In the genomic region with DNA sequence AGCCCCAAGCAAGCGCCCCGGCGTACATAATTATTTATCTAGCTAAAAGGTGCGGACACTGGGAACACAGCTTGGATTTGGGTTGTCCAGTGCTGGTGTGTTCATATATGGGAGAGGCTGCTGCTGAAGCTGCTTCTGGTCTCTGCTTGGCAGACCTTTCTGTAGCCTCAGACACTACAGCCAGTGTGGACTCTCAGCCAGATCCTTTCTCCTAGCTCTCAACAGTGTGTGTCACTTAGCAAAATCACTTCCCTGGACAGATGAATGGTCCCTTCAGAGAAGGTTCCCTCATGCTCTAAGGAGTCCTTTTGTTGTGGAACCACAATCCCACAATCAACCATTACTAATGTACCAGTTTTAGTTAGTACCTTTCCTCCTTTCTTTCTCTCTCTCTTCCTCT, we compare ENCODE assay signal across 12 mouse cellular contexts. TPM values are rescaled to one million over a fixed set of nuclear protein-coding genes. Genes with fewer than 3 reads are reported as not detected.
DNase-seq lines count a peak whose midpoint lies in the region; ATAC-seq and TF ChIP-seq lines count a peak whose summit lies in the region.
"Had no signal": no experiment of that assay in that cellular context is flagged by ENCODE, and none has a peak within 500 bp of the region (broad histone marks: within the 10 kb centered on the region; RNA-seq: fewer than 3 reads in every experiment).

No protein-coding gene starts in this region.

- peaks cover 0 to 9% of the 10 kb centered on the region in 2 experiments; a peak in 2 of 4 replicates for H3K4me1 ChIP-seq in CH12.LX (ENCODE audit: control insufficient read depth in 1 of 2, insufficient read depth in 2 of 2)
- peaks cover 8% of the 10 kb centered on the region; the same call in 1 of the 2 replicates for H3K4me1 ChIP-seq in forebrain, embryonic 15.5 days
- H3K4me1 ChIP-seq in midbrain, embryonic 12.5 days: peaks cover 10% of the 10 kb centered on the region
- no peaks in the 10 kb centered on the region for H3K4me1 ChIP-seq in heart, adult 2 months (ENCODE audit: control insufficient read depth, insufficient read depth, low read length)
- H3K4me1 ChIP-seq: embryonic facial prominence, embryonic 13.5 days; heart, embryonic 13.5 days had no signal

- H3K9ac ChIP-seq in CH12.LX (ENCODE audit: insufficient read depth, low read depth): no peak overlapping the region
- no peak overlapping the region for H3K9ac ChIP-seq in forebrain, embryonic 15.5 days (replicated peaks)
- H3K9ac ChIP-seq in midbrain, embryonic 12.5 days (replicated peaks): no peak overlapping the region
- H3K9ac ChIP-seq in heart, adult 2 months (ENCODE audit: low read depth, low read length): no peak overlapping the region
- H3K9ac ChIP-seq: embryonic facial prominence, embryonic 13.5 days; heart, embryonic 13.5 days; liver, embryonic 12.5 days had no signal

- TF ChIP-seq EP300 in CH12.LX (IDR thresholded peaks at IDR 0.05; ENCODE audit: low read length): no peak
- no peak for TF ChIP-seq EP300 in heart, adult 2 months (IDR thresholded peaks at IDR 0.05; ENCODE audit: insufficient read depth, low read depth, low read length)

- peak overlapping the region; percentile 83; the same call in 1 of the 2 replicates for H3K4me2 ChIP-seq in CH12.LX (ENCODE audit: insufficient read depth, low read depth, poor library complexity, severe bottlenecking)
- no peak overlapping the region for H3K4me2 ChIP-seq in forebrain, embryonic 15.5 days (replicated peaks)
- no peak overlapping the region for H3K4me2 ChIP-seq in midbrain, embryonic 12.5 days (replicated peaks)
- H3K4me2 ChIP-seq: embryonic facial prominence, embryonic 13.5 days; heart, embryonic 13.5 days; liver, embryonic 12.5 days had no signal

- no peak for TF ChIP-seq CTCF in CH12.LX (conservative IDR thresholded peaks at IDR 0.05 in 1 of 2, IDR thresholded peaks at IDR 0.05 in 1 of 2; ENCODE audit: low read depth in 2 of 2, low read length in 2 of 2)
- no peak for TF ChIP-seq CTCF in heart, adult 2 months (IDR thresholded peaks at IDR 0.05)

- WGBS in forebrain, embryonic 15.5 days: 41% methylated on average over 4 of the region's 4 CpGs
- WGBS in midbrain, embryonic 12.5 days: 34% methylated on average over 4 of the region's 4 CpGs
- WGBS in heart, adult 2 months: 84% methylated on average over 4 of the region's 4 CpGs

- no peaks in the 10 kb centered on the region for H3K36me3 ChIP-seq in CH12.LX (replicated peaks in 1 of 2; ENCODE audit: control insufficient read depth in 1 of 2, insufficient read depth in 1 of 2, low read length in 1 of 2)
- no peaks in the 10 kb centered on the region for H3K36me3 ChIP-seq in forebrain, embryonic 15.5 days
- H3K36me3 ChIP-seq in midbrain, embryonic 12.5 days: no peaks in the 10 kb centered on the region
- no peaks in the 10 kb centered on the region for H3K36me3 ChIP-seq in heart, adult 2 months (ENCODE audit: control insufficient read depth, insufficient read depth, low read length)
- H3K36me3 ChIP-seq: embryonic facial prominence, embryonic 13.5 days; heart, embryonic 13.5 days; liver, embryonic 12.5 days had no signal

- dilution Hi-C loops in CH12.LX (cut with MboI; ENCODE audit: extremely low pct_ligation_motif_present, extremely low pct_unique_long_range_greater_than_20kb, low sequenced_read_pairs): no loop called here

- no peaks in the 10 kb centered on the region for H3K9me3 ChIP-seq in CH12.LX (replicated peaks; ENCODE audit: low read length)
- no peaks in the 10 kb centered on the region for H3K9me3 ChIP-seq in forebrain, embryonic 15.5 days
- H3K9me3 ChIP-seq in midbrain, embryonic 12.5 days: no peaks in the 10 kb centered on the region
- H3K9me3 ChIP-seq: embryonic facial prominence, embryonic 13.5 days; heart, embryonic 13.5 days; liver, embryonic 12.5 days had no signal

- no peaks in the 10 kb centered on the region for H3K79me2 ChIP-seq in CH12.LX (replicated peaks; ENCODE audit: control insufficient read depth, extremely low read depth, insufficient read depth, poor library complexity, severe bottlenecking)
- H3K79me2 ChIP-seq in heart, adult 2 months (replicated peaks; ENCODE audit: control insufficient read depth, insufficient read depth, low read length): no peaks in the 10 kb centered on the region

- no peak for TF ChIP-seq POLR2A in CH12.LX (IDR thresholded peaks at IDR 0.05; ENCODE audit: low read depth, low read length)
- TF ChIP-seq POLR2A in heart, adult 2 months (IDR thresholded peaks at IDR 0.05; ENCODE audit: insufficient read depth, low read depth, low read length): no peak

- no peaks in the 10 kb centered on the region for H3K27me3 ChIP-seq in CH12.LX (replicated peaks)
- peaks cover 3% of the 10 kb centered on the region; the same call in 1 of the 2 replicates for H3K27me3 ChIP-seq in forebrain, embryonic 15.5 days
- H3K27me3 ChIP-seq in midbrain, embryonic 12.5 days: peaks cover 92% of the 10 kb centered on the region
- no peaks in the 10 kb centered on the region for H3K27me3 ChIP-seq in heart, adult 2 months (ENCODE audit: control insufficient read depth, insufficient read depth, low read length)
- H3K27me3 ChIP-seq: Patski had no signal

- H3K4me3 ChIP-seq in CH12.LX (replicated peaks in 1 of 3; ENCODE audit: low read depth in 2 of 3, low read length in 2 of 3, poor library complexity in 1 of 3): no peak overlapping the region
- H3K4me3 ChIP-seq in forebrain, embryonic 15.5 days: no peak overlapping the region
- H3K4me3 ChIP-seq in midbrain, embryonic 12.5 days: no peak overlapping the region
- H3K4me3 ChIP-seq in heart, adult 2 months: no peak overlapping the region
- H3K4me3 ChIP-seq: embryonic facial prominence, embryonic 13.5 days; heart, embryonic 13.5 days; liver, embryonic 12.5 days had no signal

- ATAC-seq in forebrain, embryonic 15.5 days (replicated peaks): peak; percentile 72
- 0 out of 2 replicates have a peak, but pooled peaks have one; percentile 39 for ATAC-seq in midbrain, embryonic 12.5 days (ENCODE audit: low FRiP score, low read depth)

- in situ Hi-C loops in CH12.LX (cut with MboI; ENCODE audit: low pct_ligation_motif_present, low pct_unique_long_range_greater_than_20kb, low sequenced_read_pairs): loop anchor here (25.0 kb wide), 1 partner anchor 178 kb away; no protein-coding TSS in a partner anchor

- intact Hi-C loops in heart, adult 2 months (cut with DNase I): no loop called here

- DNase-seq in CH12.LX (ENCODE audit: extremely low read depth): no peak
- DNase-seq in MEL-GATA-1-ER (ENCODE audit: extremely low read depth, low read depth): peak; percentile 30
- no peak for DNase-seq in spleen, postnatal 10 days (ENCODE audit: low spot score in 2 of 2)
- no peak for DNase-seq in heart, adult 2 months
- DNase-seq in gastrocnemius, adult 8-10 months (ENCODE audit: low spot score in 2 of 2): no peak
- DNase-seq: gastrocnemius, postnatal 10 days had no signal

- no peak for TF ChIP-seq RAD21 in CH12.LX (IDR thresholded peaks at IDR 0.05; ENCODE audit: low read depth, low read length)

- H3K27ac ChIP-seq in CH12.LX (ENCODE audit: insufficient read depth, low read depth): no peak overlapping the region
- H3K27ac ChIP-seq in forebrain, embryonic 15.5 days (replicated peaks): peak overlapping the region; percentile 71
- no peak overlapping the region for H3K27ac ChIP-seq in midbrain, embryonic 12.5 days (replicated peaks)
- no peak overlapping the region for H3K27ac ChIP-seq in heart, adult 2 months
- H3K27ac ChIP-seq: embryonic facial prominence, embryonic 13.5 days; heart, embryonic 13.5 days; liver, embryonic 12.5 days had no signal

TF ChIP-seq in CH12.LX, 34 proteins besides CTCF, POLR2A, EP300 and RAD21:
- TF ChIP-seq PAX5 (IDR thresholded peaks at IDR 0.05; ENCODE audit: low read length) (no peak), SMC3 (IDR thresholded peaks at IDR 0.05; ENCODE audit: low read depth, low read length) (no peak), NRF1 (IDR thresholded peaks at IDR 0.05; ENCODE audit: low read depth, low read length) (no peak), IRF4 (IDR thresholded peaks at IDR 0.05; ENCODE audit: low read depth, low read length) (no peak), GABPA (IDR thresholded peaks at IDR 0.05; ENCODE audit: insufficient replicate concordance, low read depth, low read length) (no peak), ELF1 (IDR thresholded peaks at IDR 0.05; ENCODE audit: low read depth, low read length) (no peak), USF2 (conservative IDR thresholded peaks at IDR 0.05; ENCODE audit: low read depth, low read length) (no peak), BHLHE40 (IDR thresholded peaks at IDR 0.05; ENCODE audit: low read depth, low read length) (no peak), MAFK (IDR thresholded peaks at IDR 0.05; ENCODE audit: insufficient replicate concordance, low read length) (no peak), TCF12 (IDR thresholded peaks at IDR 0.05; ENCODE audit: low read depth, low read length) (no peak)

RNA-seq across cellular contexts. Expression of gene Alpk1, which starts 21.5 kb away (rescaled TPM):
- total RNA-seq in CH12.LX (2012; rRNA removed) (1.3 and 1.8 TPM in 2 replicates), CH12.LX (2014; rRNA removed) (1.4 TPM in 2 replicates)
- 1.5 and 1.6 TPM in 2 replicates for polyA plus RNA-seq in CH12.LX (2012; ENCODE audit: insufficient read length, low read depth)
- polyA plus RNA-seq in forebrain, embryonic 15.5 days (2015; fragmentation: Nextera tagmentation; extraction: Ambion mirVana): 0.78 and 1.0 TPM in 2 replicates
- 1.0 and 1.4 TPM in 2 replicates for polyA plus RNA-seq in midbrain, embryonic 12.5 days (2016; fragmentation: Nextera tagmentation; extraction: Ambion mirVana)
- total RNA-seq in heart, adult 2 months (2021): 1 to 10 TPM; 2.4 to 3.0 TPM
- polyA plus RNA-seq in heart, adult 2 months (2012; rRNA removed): 1.4 and 2.4 TPM in 2 replicates
- total RNA-seq in gastrocnemius, adult 8-10 months (2022): 1 to 10 TPM in 3 of 4 experiments, under 1 TPM in 1; 0.92 to 1.8 (median 1.6) TPM

RNA-seq across cellular contexts. Expression of gene Tifa, which starts 30.8 kb away (rescaled TPM):
- total RNA-seq in CH12.LX (2012; rRNA removed) (1.4 and 1.7 TPM in 2 replicates), CH12.LX (2014; rRNA removed) (2.8 and 3.1 TPM in 2 replicates)
- 2.3 and 3.2 TPM in 2 replicates for polyA plus RNA-seq in CH12.LX (2012; ENCODE audit: insufficient read length, low read depth)
- polyA plus RNA-seq in forebrain, embryonic 15.5 days (2015; fragmentation: Nextera tagmentation; extraction: Ambion mirVana): 4.8 and 5.5 TPM in 2 replicates
- 3.4 and 5.5 TPM in 2 replicates for polyA plus RNA-seq in midbrain, embryonic 12.5 days (2016; fragmentation: Nextera tagmentation; extraction: Ambion mirVana)
- 1 to 10 TPM; 1.6 to 2.3 TPM for total RNA-seq in heart, adult 2 months (2021)
- polyA plus RNA-seq in heart, adult 2 months (2012; rRNA removed): 1.3 and 2.0 TPM in 2 replicates
- 1 to 10 TPM in 2 of 4 experiments, under 1 TPM in 2; 0.85 to 1.6 (median 1.0) TPM for total RNA-seq in gastrocnemius, adult 8-10 months (2022)
